Mouse (Mus musculus) intestine, postnatal 0 days (tissue): Measurements from ENCODE around the gene Tk1. TPM values are rescaled to one million over a fixed set of nuclear protein-coding genes. Genes with fewer than 3 reads are reported as not detected.
A peak's percentile ranks its signal among the peaks of the same experiment; 100 is the strongest.

ENCODE experiments used
- ATAC-seq: fragments of 200-750 bp; cut with Nextera tagmentation; 2 replicates; pipeline ENCODE4 v1.8.0; 2017; ENCODE audit warnings: mild to moderate bottlenecking, moderate TSS enrichment, moderate library complexity
- H3K27ac ChIP-seq: fragments of 300-500 bp; sonication (generic); 2 replicates; pipeline ENCODE4 v1.5.1; 2014; ENCODE audit warnings: mild to moderate bottlenecking, low read depth, low read length, moderate library complexity
- H3K27me3 ChIP-seq: fragments of 300-500 bp; sonication (generic); replicated peaks from 2 replicates; pipeline ENCODE4 v1.6.1; 2014; ENCODE audit warnings: low read length, mixed read lengths; ENCODE audit not compliant: control insufficient read depth, insufficient read depth
- H3K36me3 ChIP-seq: fragments of 300-500 bp; sonication (generic); 2 replicates; pipeline ENCODE4 v1.6.1; 2014; ENCODE audit warnings: mild to moderate bottlenecking, moderate library complexity; ENCODE audit not compliant: control insufficient read depth, insufficient read depth
- H3K4me1 ChIP-seq: fragments of 300-500 bp; sonication (generic); replicated peaks from 2 replicates; pipeline ENCODE4 v1.6.1; 2014; ENCODE audit warnings: antibody characterized with exemption, low read length, mixed read lengths; ENCODE audit not compliant: control insufficient read depth, insufficient read depth
- H3K4me2 ChIP-seq: fragments of 300-500 bp; sonication (generic); replicated peaks from 2 replicates; pipeline ENCODE4 v1.6.1; 2014; ENCODE audit warnings: low read depth, mild to moderate bottlenecking, moderate library complexity
- H3K4me3 ChIP-seq: fragments of 300-500 bp; sonication (generic); 2 replicates; pipeline ENCODE4 v1.5.1; 2014; ENCODE audit warnings: low read depth, low read length
- H3K9ac ChIP-seq: fragments of 300-500 bp; sonication (generic); 2 replicates; pipeline ENCODE4 v1.6.1; 2014; ENCODE audit warnings: mild to moderate bottlenecking, low read depth, low read length
- H3K9me3 ChIP-seq: fragments of 300-500 bp; sonication (generic); 2 replicates; pipeline ENCODE4 v1.6.1; 2016; ENCODE audit warnings: mixed run types; ENCODE audit not compliant: control insufficient read depth
- CTCF ChIP-seq: sonication (generic); IDR thresholded peaks from 2 replicates; pipeline ENCODE4 v1.5.1; 2016; ENCODE audit warnings: low read depth, mild to moderate bottlenecking, control low read depth, antibody characterized with exemption, moderate library complexity
- WGBS: fragments of 180-500 bp; shearing (Covaris S2); extraction: QIAGEN DNeasy Blood & Tissue Kit; methylation state at CpG from one replicate; pipeline ENCODE4 v1.1.7; 2014; 5-methylcytosine and 5-hydroxymethylcytosine counted together
- polyA plus RNA-seq: library from polyadenylated mRNA; unstranded; fragments of >200 nt; fragmentation: Nextera tagmentation; extraction: Ambion mirVana; gene quantifications from 2 replicates; pipeline ENCODE4 v1.2.1, GENCODE M21; 2015

Tk1 gene
- polyA plus RNA-seq, 1 experiment from 2014 or later, result 44.8 TPM

DNA sequence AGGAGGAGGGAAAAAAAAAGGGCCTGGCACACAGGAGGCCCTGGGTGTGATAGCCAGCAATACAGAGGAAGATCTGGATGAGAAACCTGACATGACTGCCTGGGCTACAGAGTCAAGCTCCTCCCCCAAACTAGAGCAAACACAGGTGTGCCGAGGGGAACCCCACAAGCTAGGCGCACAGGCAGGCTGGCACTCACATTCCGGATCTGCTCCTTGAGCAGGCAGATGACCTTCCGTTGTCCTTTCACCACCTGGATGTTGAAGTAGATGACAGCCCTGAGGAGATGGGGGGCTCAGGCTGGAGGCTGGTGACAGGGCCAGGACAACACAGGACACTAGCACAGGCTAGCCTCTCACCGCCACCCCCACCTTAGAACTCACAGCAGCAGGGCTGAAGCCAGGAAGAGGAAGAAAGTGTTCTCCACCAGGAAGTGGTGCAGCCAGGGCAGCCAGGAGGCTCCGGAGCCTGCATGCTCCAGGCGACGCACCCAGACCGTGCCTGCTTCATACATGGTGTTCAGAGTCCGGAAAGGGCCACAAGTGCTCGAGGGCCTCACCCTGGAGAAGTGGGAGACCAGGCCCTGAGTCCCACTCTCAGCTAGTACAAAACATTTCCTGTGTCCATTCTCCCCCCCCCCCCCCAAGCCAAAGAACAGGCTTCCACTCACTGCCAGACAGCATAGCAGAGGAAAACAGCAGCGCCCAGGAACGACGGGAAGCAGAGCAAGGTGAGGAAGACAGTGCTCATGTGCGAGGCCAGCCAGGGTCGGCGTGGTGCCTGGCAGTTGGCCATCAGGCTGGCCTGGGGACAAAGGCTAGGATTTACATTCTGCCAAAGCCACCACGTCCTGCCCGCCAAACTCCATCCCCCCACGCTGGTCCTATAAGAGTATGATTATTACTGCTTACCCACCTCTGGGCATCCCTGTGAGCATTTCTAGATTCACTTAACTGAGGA, 56.9 kb downstream of the Tk1 start:
- ATAC-seq, result peak; percentile 50; the same call in 1 of the 2 replicates
- H3K4me1 ChIP-seq, result no peaks in the 10 kb centered on the region
- 0 out of 2 replicates have a peak, but pooled peaks have one; percentile 5 for TF ChIP-seq CTCF
- H3K27ac ChIP-seq, result peak overlapping the region; percentile 46; the same call in 1 of the 2 replicates
- no peaks in the 10 kb centered on the region for H3K9me3 ChIP-seq
- WGBS, result 61% methylated on average over 20 of the region's 20 CpGs
- no peak overlapping the region for H3K4me2 ChIP-seq
- H3K9ac ChIP-seq, result no peak overlapping the region
- no peaks in the 10 kb centered on the region for H3K27me3 ChIP-seq
- H3K4me3 ChIP-seq, result no peak overlapping the region
- peaks cover 59% of the 10 kb centered on the region; the same call in 1 of the 2 replicates for H3K36me3 ChIP-seq

DNA sequence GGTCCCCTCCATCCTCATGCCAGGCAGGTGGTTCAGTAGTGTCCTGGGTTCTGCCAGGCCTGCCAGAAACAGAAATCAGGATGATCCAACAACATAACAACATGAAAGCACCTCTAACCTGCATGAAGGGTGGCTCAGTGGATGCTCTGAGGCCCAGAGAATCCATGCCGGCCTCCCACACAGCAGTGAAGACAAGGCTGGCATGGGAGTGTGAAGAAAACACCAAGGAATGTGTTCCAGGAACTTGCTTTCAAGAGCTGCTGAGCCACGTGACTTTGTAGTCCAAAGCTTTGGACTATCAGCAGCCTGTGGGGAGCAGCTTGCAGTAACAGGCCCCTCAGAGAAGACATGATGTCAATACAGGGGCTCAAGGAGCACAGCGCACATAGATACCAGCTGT, 59.6 kb downstream of the Tk1 start:
- no peak overlapping the region for H3K4me2 ChIP-seq
- H3K36me3 ChIP-seq, result peaks cover 63% of the 10 kb centered on the region
- H3K9me3 ChIP-seq, result no peaks in the 10 kb centered on the region
- H3K4me1 ChIP-seq, result no peaks in the 10 kb centered on the region
- ATAC-seq, result no peak
- WGBS, result 82% methylated on average over 3 of the region's 3 CpGs
- H3K4me3 ChIP-seq, result no peak overlapping the region
- no peaks in the 10 kb centered on the region for H3K27me3 ChIP-seq
- no peak for TF ChIP-seq CTCF
- H3K27ac ChIP-seq, result no peak overlapping the region
- H3K9ac ChIP-seq, result no peak overlapping the region

Other genes with a start within 250 kb of the Tk1 start
- 6.1 and 6.9 TPM in 2 replicates for gene Tnrc6c, start 171.8 kb downstream of the Tk1 start, polyA plus RNA-seq
- gene Tmc8, start 44.0 kb downstream of the Tk1 start, polyA plus RNA-seq, result 18.2 TPM in 2 replicates
- 23.8 and 26.3 TPM in 2 replicates for gene Tmc6, start 43.9 kb downstream of the Tk1 start, polyA plus RNA-seq
- gene 6030468B19Rik, start 28.4 kb downstream of the Tk1 start, polyA plus RNA-seq, result not detected in 2 replicates
- 0.29 and 0.37 TPM in 2 replicates for gene Gm20708, start 16.4 kb downstream of the Tk1 start, polyA plus RNA-seq
- 116 and 129 TPM in 2 replicates for gene Syngr2, start 16.4 kb downstream of the Tk1 start, polyA plus RNA-seq
- 7.0 and 9.2 TPM in 2 replicates for gene Afmid, start 168 bp downstream of the Tk1 start, polyA plus RNA-seq
- 84.0 and 86.0 TPM in 2 replicates for gene Birc5, start 23.2 kb upstream of the Tk1 start, polyA plus RNA-seq
- gene Tmem235, start 34.7 kb upstream of the Tk1 start, polyA plus RNA-seq, result not detected in 2 replicates
- gene Tha1, start 47.4 kb upstream of the Tk1 start, polyA plus RNA-seq, result 15.8 and 16.4 TPM in 2 replicates
- gene Socs3, start 144.0 kb upstream of the Tk1 start, polyA plus RNA-seq, result 15.7 and 15.9 TPM in 2 replicates
- 23.1 and 24.0 TPM in 2 replicates for gene Pgs1, start 160.2 kb upstream of the Tk1 start, polyA plus RNA-seq